Mouse (Mus musculus) fat pad, adult 2 months (tissue): ENCODE results near the gene L3mbtl1.

ENCODE experiments used
- DNase-seq: peaks from one replicate; pipeline ENCODE4 v3.0.0-alpha.2; 2011; ENCODE audit warnings: low read depth, low spot score; ENCODE audit errors: extremely low read depth

The L3mbtl1 gene

GRCm38 (mm10) chr2:162992084-162992437 is 48.8 kb downstream of the L3mbtl1 start:
- DNase-seq = no peak

- DNase-seq = no peak
These were observed 50.8 kb downstream of the L3mbtl1 start for GRCm38 (mm10) chr2:162993881-162994616.

- no peak for DNase-seq
These were observed 55.4 kb downstream of the L3mbtl1 start for GRCm38 (mm10) chr2:162998528-162999230.

GRCm38 (mm10) chr2:162999744-163000143 is 56.5 kb downstream of the L3mbtl1 start:
- DNase-seq = no peak

GRCm38 (mm10) chr2:163001071-163001470 is 57.8 kb downstream of the L3mbtl1 start:
- no peak for DNase-seq

- no peak for DNase-seq
These were observed 64.0 kb downstream of the L3mbtl1 start for GRCm38 (mm10) chr2:163007299-163007698.

GRCm38 (mm10) chr2:163016916-163017743 is 73.9 kb downstream of the L3mbtl1 start, which contains the start of gene Ift52:
Gene Ift52, plus strand, starts transcription at chr2:163017354.
- DNase-seq = peak; percentile 11
